Mouse (Mus musculus): ENCODE measurements around the gene Mgat5.

The Mgat5 gene

DNA sequence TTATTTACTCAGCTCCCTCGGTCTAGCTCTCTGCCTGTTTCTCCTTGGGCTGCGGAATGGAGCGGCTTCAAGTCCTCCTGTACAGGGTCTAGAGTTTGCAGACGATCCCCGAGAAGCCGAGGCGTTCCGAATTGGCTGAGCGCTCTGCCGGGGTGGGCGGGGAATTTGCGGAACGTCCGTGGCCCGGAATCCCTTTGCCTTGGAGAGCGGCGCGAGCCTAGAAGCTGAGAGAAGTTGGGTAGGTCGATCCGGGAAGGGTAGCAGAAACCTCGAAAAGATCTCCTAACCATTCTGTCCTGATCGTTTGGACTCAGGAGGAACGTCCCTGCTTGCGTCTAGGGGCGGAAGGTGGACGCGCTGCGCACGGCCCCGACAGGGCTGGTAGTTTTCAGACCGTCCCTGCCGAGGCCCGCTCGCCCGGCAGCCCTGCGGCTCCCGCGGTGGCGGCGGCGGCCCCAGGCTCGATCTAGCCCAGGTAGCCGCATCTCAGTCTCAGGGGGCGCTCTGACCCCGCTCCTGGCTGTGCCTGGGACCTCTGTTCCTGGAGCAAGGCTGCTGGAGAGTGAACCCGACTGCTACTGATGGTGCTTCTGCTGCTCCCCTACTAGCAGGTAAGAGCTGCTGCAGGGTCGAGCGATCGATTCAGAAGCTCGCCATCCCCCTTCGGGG lies at the start of gene Mgat5:
Gene Mgat5, plus strand, starts transcription at position 199 of the 669 bp plus-strand sequence.
- peak; percentile 72 for DNase-seq (ENCODE audit: low spot score)

GRCm38 (mm10) chr1:127160118-127160760 lies 44.6 kb upstream of the Mgat5 start:
- no peak for DNase-seq (ENCODE audit: low spot score)

- DNase-seq (ENCODE audit: low spot score) = no peak
Observed at GRCm38 (mm10) chr1:127164589-127165160, 40.1 kb upstream of the Mgat5 start.

GRCm38 (mm10) chr1:127166521-127166920 lies 38.3 kb upstream of the Mgat5 start:
- DNase-seq (ENCODE audit: low spot score) = no peak

DNA sequence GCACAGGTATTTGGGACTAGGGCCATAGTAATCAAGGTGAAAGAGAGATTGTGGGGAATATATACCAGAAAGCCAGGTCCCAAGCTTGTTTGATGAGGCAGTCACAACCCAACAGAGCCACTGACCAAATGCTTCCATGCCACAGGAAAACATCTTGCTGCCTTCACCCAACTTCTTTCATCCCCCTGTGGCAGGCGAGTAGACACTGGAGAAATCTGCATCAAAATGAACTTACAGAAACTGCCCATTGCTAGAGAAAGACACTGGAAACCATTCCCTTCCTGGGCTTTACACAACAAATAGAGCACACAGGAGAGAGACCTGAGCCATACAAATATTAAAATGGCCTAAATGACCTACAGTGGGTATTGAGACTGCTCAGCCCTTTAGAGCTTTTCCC lies 37.2 kb upstream of the Mgat5 start:
- no peak for DNase-seq (ENCODE audit: low spot score)

- no peak for DNase-seq (ENCODE audit: low spot score)
Observed at GRCm38 (mm10) chr1:127168205-127168604, 36.6 kb upstream of the Mgat5 start.

DNA sequence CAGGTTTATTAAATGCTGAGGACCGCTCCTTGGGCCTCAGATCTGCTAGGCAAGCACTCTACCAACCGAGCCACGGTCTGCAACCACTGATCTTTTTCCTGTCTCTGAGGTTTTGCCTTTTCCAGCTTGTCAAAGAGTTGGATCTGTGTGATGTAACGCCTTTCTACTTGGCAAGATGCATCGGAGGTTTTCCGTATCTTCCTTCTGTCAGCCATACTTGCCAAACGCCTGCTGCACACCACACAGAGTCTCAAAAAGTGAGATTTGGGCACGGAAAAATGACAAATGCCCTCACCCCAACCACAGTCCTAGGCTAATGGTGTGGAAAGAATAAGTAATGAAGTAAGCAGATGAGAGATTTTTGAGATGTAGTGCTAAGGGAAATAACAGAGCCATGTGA lies 35.3 kb upstream of the Mgat5 start:
- DNase-seq (ENCODE audit: low spot score) = no peak

DNA sequence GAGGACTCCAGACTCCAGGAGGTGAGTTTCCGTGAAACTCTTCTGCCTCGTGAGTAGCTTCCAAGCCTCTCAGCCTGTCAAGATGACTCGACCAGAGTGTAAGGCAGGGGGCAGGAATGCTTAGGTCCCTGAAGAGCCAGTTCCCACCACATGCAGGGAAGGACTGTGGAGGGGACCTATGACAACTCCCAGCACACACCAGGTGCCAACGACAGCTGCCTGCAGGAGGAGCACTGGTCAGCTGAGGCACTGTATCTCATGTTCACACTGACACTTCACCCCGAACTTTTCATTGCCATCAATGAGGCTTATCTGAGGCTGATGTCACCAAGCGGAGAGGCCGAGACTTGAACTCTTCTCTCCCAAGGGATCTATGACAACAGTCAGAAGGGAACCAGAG lies 33.5 kb upstream of the Mgat5 start:
- no peak for DNase-seq (ENCODE audit: low spot score)

DNA sequence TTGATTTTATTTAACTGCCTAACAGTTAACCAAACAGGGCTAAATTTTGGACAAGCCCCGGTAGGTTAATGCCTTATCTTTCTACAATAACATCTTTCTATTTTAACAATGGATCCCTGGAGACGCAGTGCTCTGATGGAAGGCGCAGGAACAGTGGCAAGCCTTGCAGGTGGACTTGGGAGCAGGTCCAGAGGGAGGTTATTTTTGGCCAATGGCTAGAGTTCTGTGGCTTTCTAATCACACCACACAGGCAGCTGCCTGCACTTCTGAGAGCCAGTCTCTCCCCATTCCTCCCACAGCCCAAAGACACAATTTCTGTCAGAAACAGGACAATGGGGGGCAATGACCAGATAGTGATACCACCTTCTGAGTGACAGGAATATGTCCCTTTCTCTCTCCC lies 31.4 kb upstream of the Mgat5 start:
- DNase-seq (ENCODE audit: low spot score) = no peak

- no peak for DNase-seq (ENCODE audit: low spot score)
Observed at GRCm38 (mm10) chr1:127192396-127192795, 12.4 kb upstream of the Mgat5 start.

GRCm38 (mm10) chr1:127199186-127199585 lies 5.6 kb upstream of the Mgat5 start:
- DNase-seq (ENCODE audit: low spot score) = no peak

- no peak for DNase-seq (ENCODE audit: low spot score)
Observed at GRCm38 (mm10) chr1:127202360-127202759, 2.5 kb upstream of the Mgat5 start.

DNA sequence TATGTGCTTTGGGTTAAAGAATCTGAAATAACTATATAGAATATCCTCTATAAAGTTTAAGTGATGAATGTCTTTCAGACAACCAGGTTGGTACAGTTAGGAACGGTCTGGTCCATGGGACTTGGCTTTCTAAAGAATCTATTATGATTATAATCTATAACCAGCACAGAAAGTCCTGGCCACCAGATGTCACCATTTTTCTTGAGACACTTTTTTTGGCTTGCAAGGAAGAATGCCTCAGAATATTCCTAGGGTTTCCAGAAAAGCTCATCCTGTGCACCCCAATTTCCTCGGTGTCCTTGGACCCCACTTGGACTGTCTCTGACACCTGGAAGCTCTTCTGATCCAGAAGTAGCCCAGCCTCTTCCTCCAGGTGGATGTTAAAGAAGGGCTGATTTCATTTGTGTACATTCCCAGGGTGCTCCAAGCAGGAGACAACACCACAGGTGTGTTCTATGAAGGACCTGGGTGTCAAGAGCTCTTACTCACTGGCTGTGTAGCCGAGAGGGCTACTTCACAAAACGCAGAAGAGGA lies 1.5 kb upstream of the Mgat5 start:
- peak; percentile 52 for DNase-seq (ENCODE audit: low spot score)

- DNase-seq (ENCODE audit: low spot score) = no peak
Observed at GRCm38 (mm10) chr1:127205501-127206019, 745 bp downstream of the Mgat5 start.

- DNase-seq (ENCODE audit: low spot score) = no peak
Observed at GRCm38 (mm10) chr1:127206020-127206641, 1.3 kb downstream of the Mgat5 start.

- no peak for DNase-seq (ENCODE audit: low spot score)
Observed at GRCm38 (mm10) chr1:127206881-127207555, 2.2 kb downstream of the Mgat5 start.

- no peak for DNase-seq (ENCODE audit: low spot score)
Observed at GRCm38 (mm10) chr1:127208167-127208566, 3.4 kb downstream of the Mgat5 start.

GRCm38 (mm10) chr1:127212812-127213211 lies 8.0 kb downstream of the Mgat5 start:
- no peak for DNase-seq (ENCODE audit: low spot score)

DNA sequence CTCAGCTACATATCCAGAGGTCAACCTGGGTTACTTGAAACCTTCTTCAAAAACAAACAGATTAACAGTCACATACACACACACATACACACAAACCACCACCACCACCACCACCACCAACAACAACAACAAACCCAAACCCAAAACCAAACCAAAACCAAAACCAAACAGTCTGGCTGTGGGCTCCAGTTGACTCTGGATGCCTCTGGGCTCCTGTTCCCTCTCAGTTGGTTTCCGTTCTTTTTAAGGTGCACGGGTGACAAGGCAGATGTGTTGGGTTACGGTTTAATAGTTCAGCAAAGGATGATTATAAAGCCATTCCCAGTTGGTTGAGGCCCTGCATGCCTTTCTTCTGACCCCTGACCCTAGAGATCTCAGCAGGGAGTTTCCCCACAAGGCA lies 8.6 kb downstream of the Mgat5 start:
- no peak for DNase-seq (ENCODE audit: low spot score)

GRCm38 (mm10) chr1:127214585-127215232 lies 9.9 kb downstream of the Mgat5 start:
- DNase-seq (ENCODE audit: low spot score) = no peak

DNA sequence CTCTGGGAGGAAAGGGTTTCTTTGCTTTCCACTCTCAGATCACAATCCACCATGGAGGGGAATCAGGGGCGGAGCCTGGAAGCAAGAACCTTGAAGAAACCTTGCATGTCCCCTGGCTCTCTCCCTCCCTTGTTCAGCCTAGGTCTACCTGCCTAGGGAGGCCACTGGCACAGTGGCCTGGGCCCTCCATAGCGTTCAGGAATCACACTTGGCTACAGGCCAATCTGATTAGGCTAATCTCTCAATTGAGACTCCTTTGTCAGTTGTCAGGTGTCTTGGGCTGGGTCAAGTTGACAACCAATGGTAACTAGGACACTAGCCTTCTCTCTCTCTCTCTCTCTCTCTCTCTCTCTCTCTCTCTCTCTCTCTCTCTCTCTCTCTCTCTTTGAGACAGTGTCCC lies 12.2 kb downstream of the Mgat5 start:
- no peak for DNase-seq (ENCODE audit: low spot score)

All from layer of hippocampus, adult 9-10 months (tissue).